Mouse (Mus musculus) kidney, adult 2 months (tissue): ENCODE results near the gene Rrp7a.

Experiments
- CTCF ChIP-seq: fragments of 200-500 bp; conservative IDR thresholded peaks from 2 replicates; pipeline ENCODE4 v1.5.1; 2011; ENCODE audit warnings: low read depth, mild to moderate bottlenecking, control low read depth, low read length, moderate library complexity, mixed read lengths; ENCODE audit not compliant: insufficient read depth, insufficient read length
- POLR2A ChIP-seq: fragments of 200-500 bp; IDR thresholded peaks from one replicate; pipeline ENCODE4 v1.6.1; 2011; ENCODE audit warnings: low read depth, low read length, control low read depth

DNA sequence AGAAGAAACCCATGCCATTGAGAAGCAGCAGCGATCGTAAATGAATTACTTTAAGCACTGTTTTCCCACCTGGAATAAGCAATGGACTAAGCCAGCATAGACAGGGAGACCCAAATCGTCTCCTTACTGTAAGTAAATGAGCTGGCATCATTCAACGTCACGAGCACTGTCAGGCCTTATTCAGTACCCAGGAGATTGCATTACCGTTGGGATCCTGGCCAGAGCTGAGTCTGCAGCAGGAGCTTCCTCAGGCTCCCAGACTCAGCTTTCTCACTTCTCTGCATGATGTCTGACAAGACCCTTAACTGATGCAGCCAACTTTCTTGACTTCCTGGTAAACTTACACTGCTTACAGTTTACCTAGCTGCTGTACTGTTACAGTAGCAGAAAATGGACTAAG, 12.1 kb upstream of the Rrp7a start:
- TF ChIP-seq CTCF: no peak
- no peak for TF ChIP-seq POLR2A
